Mouse (Mus musculus) forebrain, embryonic 10.5 days (tissue): ENCODE data around the gene Car2. TPM values are rescaled to one million over a fixed set of nuclear protein-coding genes. Genes with fewer than 3 reads are reported as not detected.

Experiments used
- DNase-seq: peaks from one replicate; pipeline ENCODE4 v3.0.0-alpha.2; 2017; ENCODE audit warnings: low spot score; ENCODE audit errors: extremely low spot score
- H3K27ac ChIP-seq: fragments of 300-500 bp; sonication (generic); 2 replicates; pipeline ENCODE4 v1.5.1; 2016; ENCODE audit warnings: mild to moderate bottlenecking
- H3K27me3 ChIP-seq: fragments of 300-500 bp; sonication (generic); 2 replicates; pipeline ENCODE4 v1.6.1; 2016; ENCODE audit warnings: mild to moderate bottlenecking; ENCODE audit not compliant: poor library complexity, severe bottlenecking
- H3K36me3 ChIP-seq: fragments of 300-500 bp; sonication (generic); replicated peaks from 2 replicates; pipeline ENCODE4 v1.6.1; 2016; ENCODE audit warnings: mild to moderate bottlenecking, moderate library complexity
- H3K4me1 ChIP-seq: fragments of 300-500 bp; sonication (generic); 2 replicates; pipeline ENCODE4 v1.6.1; 2016
- H3K4me3 ChIP-seq: fragments of 300-500 bp; sonication (generic); 2 replicates; pipeline ENCODE4 v1.5.1; 2016; ENCODE audit warnings: mild to moderate bottlenecking, moderate library complexity
- H3K9me3 ChIP-seq: fragments of 300-500 bp; sonication (generic); 2 replicates; pipeline ENCODE4 v1.6.1; 2016; ENCODE audit warnings: mild to moderate bottlenecking, moderate library complexity
- WGBS: fragments of 180-500 bp; shearing (Covaris S2); methylation state at CpG from one replicate; pipeline ENCODE4 v1.1.7; 2016; 5-methylcytosine and 5-hydroxymethylcytosine counted together
- polyA plus RNA-seq: library from polyadenylated mRNA; unstranded; fragments of >200 nt; fragmentation: Nextera tagmentation; extraction: Ambion mirVana; gene quantifications from 2 replicates; pipeline ENCODE4 v1.2.1, GENCODE M21; 2016

Gene Car2
- polyA plus RNA-seq, 1 experiment from 2014 or later: 120 TPM

DNA sequence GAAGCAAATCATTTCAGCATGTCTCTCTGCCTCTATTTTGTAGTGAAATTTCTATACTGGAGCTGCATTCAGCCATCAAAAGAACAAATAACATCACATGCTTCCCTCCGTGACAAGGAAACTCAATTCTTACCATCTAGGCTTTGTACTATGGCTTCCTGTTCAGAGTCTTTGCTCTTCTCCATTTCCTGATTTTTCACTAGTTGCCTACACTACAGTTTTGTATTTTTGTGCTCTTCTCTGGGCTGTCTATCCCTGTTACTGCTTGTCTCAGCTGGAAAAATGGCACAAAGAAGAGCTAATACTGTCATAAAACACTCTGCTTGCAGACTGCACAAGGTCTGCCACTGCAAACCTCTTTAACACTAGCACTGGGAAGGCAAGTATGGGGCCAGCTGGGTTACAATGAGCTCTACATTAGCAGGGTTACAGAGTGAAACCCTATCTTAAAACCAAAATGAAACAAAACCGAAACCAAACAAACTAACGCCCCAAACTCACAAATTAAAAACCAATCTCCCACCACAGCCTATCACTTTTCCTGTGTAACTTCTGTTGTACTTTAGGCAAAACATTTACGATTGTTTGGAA is 26.0 kb downstream of the Car2 start:
- H3K27me3 ChIP-seq: no peaks in the 10 kb centered on the region
- no peaks in the 10 kb centered on the region for H3K9me3 ChIP-seq
- WGBS: 91% methylated on average over 4 of the region's 4 CpGs
- H3K27ac ChIP-seq: no peak overlapping the region
- H3K36me3 ChIP-seq: no peaks in the 10 kb centered on the region
- no peak overlapping the region for H3K4me3 ChIP-seq
- no peaks in the 10 kb centered on the region for H3K4me1 ChIP-seq
- DNase-seq: no peak

- H3K27me3 ChIP-seq: no peaks in the 10 kb centered on the region
- no peak overlapping the region for H3K4me3 ChIP-seq
- no peak overlapping the region for H3K27ac ChIP-seq
- no peaks in the 10 kb centered on the region for H3K9me3 ChIP-seq
- H3K36me3 ChIP-seq: no peaks in the 10 kb centered on the region
- H3K4me1 ChIP-seq: no peaks in the 10 kb centered on the region; the same call in 1 of the 2 replicates
- no peak for DNase-seq
- 92% methylated on average over 4 of the region's 4 CpGs for WGBS
Observed at GRCm38 (mm10) chr3:14913774-14914173, 27.7 kb downstream of the Car2 start.

DNA sequence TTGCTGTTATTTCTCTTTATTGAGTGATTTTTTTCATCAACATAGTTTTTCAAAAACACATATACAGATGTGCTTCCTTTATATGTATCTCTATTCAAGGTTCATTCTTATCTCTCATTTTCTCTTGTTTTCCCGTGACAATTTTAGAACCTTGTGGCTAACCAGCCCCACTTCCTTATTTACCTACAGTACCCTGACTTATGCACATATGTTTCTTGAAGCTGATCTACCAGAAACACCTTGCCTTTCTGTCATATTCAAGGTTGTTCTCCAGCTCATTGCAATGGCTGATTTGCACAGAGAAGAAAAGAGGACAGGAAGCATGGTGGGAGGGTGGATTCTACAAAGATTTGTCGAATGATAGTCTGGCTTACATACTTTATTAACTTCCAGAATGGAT is 29.3 kb downstream of the Car2 start:
- no peaks in the 10 kb centered on the region for H3K36me3 ChIP-seq
- WGBS: 91% methylated on average over 2 of the region's 2 CpGs
- no peaks in the 10 kb centered on the region for H3K9me3 ChIP-seq
- no peaks in the 10 kb centered on the region for H3K27me3 ChIP-seq
- no peaks in the 10 kb centered on the region; the same call in 1 of the 2 replicates for H3K4me1 ChIP-seq
- no peak for DNase-seq
- H3K27ac ChIP-seq: no peak overlapping the region
- H3K4me3 ChIP-seq: no peak overlapping the region

- 69% methylated on average over 2 of the region's 2 CpGs for WGBS
Observed at GRCm38 (mm10) chr3:14917261-14917660, 31.2 kb downstream of the Car2 start.

DNA sequence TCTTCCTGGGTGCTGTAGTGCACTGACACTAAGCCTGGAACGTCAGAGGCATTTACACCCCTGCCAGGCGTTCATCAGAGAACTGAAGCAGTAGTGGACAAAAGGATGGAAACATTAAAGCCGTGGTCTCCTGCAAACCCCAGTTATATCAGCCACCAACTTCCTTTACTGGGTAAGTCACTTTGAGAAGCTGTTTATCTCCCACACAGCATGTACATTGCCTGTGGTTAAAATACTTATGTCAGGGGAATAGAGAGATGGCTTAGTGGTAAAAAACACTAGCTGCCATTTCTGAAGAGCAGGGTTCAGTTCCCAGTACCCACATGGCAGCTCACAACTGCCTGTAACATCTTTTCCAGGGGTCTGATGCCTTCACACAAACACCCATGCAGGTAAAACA is 58.6 kb downstream of the Car2 start:
- H3K9me3 ChIP-seq: no peaks in the 10 kb centered on the region
- no peak overlapping the region for H3K27ac ChIP-seq
- no peaks in the 10 kb centered on the region for H3K36me3 ChIP-seq
- H3K4me1 ChIP-seq: no peaks in the 10 kb centered on the region
- H3K4me3 ChIP-seq: no peak overlapping the region
- no peak for DNase-seq
- H3K27me3 ChIP-seq: no peaks in the 10 kb centered on the region
- 79% methylated on average over 3 of the region's 3 CpGs for WGBS

More at GRCm38 (mm10) chr3:14917261-14917660, 31.2 kb downstream of the Car2 start:
- DNase-seq: no peak
- no peak overlapping the region for H3K4me3 ChIP-seq
- no peaks in the 10 kb centered on the region; the same call in 1 of the 2 replicates for H3K4me1 ChIP-seq
- H3K9me3 ChIP-seq: no peaks in the 10 kb centered on the region
- H3K27me3 ChIP-seq: no peaks in the 10 kb centered on the region
- no peaks in the 10 kb centered on the region for H3K36me3 ChIP-seq
- no peak overlapping the region for H3K27ac ChIP-seq

DNA sequence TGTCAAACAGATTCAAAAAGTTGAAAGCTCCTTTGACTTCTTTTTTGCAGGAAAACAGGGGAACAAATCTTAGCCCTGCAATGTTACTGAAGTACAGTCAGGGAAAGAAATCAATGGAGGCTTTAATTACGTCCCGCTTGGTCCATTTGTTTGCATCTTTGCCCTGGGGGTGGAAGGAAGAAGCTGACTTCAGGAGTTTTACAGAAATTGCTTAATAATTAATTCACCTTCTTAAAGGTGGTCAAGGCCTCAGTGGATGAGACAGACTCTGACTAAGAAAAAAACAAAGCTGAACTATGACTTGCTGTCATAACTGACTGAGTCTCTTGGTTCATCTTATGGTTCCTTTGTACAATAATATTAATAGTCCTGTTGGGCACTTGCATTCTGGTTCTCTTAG is 59.6 kb downstream of the Car2 start:
- Histone ChIP-seq H3K4me1 (no peaks in the 10 kb centered on the region), H3K36me3 (no peaks in the 10 kb centered on the region), H3K27me3 (no peaks in the 10 kb centered on the region), H3K4me3 (no peak overlapping the region), H3K27ac (no peak overlapping the region), H3K9me3 (no peaks in the 10 kb centered on the region)
- DNase-seq: no peak
- 70% methylated on average over 2 of the region's 2 CpGs for WGBS

- no peak overlapping the region for H3K4me3 ChIP-seq
- H3K9me3 ChIP-seq: no peaks in the 10 kb centered on the region
- no peaks in the 10 kb centered on the region for H3K4me1 ChIP-seq
- DNase-seq: no peak
- no peak overlapping the region for H3K27ac ChIP-seq
- 89% methylated on average over 6 of the region's 6 CpGs for WGBS
- no peaks in the 10 kb centered on the region for H3K27me3 ChIP-seq
- no peaks in the 10 kb centered on the region for H3K36me3 ChIP-seq
Observed at GRCm38 (mm10) chr3:14948067-14948800, 62.2 kb downstream of the Car2 start.

DNA sequence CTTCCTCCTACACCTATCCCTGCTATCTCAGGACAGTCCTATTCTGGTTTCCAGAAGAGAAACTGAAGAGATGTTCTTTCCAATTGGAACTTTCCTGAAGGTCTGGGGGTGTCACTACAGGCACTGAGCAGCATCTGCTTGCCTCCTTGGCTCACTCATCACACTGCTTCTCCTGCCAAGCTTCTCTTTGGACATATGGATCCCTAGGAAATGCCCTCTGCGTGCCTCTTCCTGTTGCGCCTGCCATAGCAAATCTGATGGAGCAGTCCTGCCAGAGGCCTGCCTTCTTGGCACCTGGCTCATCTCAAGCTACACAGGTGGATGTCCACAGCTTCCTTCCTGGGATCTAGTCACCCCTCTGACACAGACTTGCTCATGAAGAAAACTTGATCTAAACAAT is 64.0 kb downstream of the Car2 start:
- Histone ChIP-seq H3K27me3 (no peaks in the 10 kb centered on the region), H3K36me3 (no peaks in the 10 kb centered on the region), H3K27ac (no peak overlapping the region), H3K9me3 (no peaks in the 10 kb centered on the region), H3K4me3 (no peak overlapping the region), H3K4me1 (no peaks in the 10 kb centered on the region)
- no peak for DNase-seq
- 92% methylated on average over 2 of the region's 2 CpGs for WGBS

Other genes starting within 250 kb of the Car2 start
- gene Car13, start 244.5 kb upstream of the Car2 start, polyA plus RNA-seq: 3.0 and 3.6 TPM in 2 replicates
- gene Car1, start 77.9 kb upstream of the Car2 start, polyA plus RNA-seq: 0.12 TPM in 1 of 2 replicates, not detected in the other
- 2.2 and 3.4 TPM in 2 replicates for gene Car3, start 22.8 kb upstream of the Car2 start, polyA plus RNA-seq